Mouse (Mus musculus) megakaryocyte, embryonic 14.5 days (primary cell): ENCODE results near the gene Prelp.

Experiments
- FLI1 ChIP-seq: IDR thresholded peaks from 2 replicates; pipeline ENCODE4 v1.6.1; 2012; ENCODE audit warnings: low read length, inconsistent platforms, mixed read lengths
- GATA1 ChIP-seq: IDR thresholded peaks from 3 replicates; pipeline ENCODE4 v1.6.1; 2012; ENCODE audit warnings: mixed read lengths, low read length, inconsistent platforms, borderline replicate concordance

DNA sequence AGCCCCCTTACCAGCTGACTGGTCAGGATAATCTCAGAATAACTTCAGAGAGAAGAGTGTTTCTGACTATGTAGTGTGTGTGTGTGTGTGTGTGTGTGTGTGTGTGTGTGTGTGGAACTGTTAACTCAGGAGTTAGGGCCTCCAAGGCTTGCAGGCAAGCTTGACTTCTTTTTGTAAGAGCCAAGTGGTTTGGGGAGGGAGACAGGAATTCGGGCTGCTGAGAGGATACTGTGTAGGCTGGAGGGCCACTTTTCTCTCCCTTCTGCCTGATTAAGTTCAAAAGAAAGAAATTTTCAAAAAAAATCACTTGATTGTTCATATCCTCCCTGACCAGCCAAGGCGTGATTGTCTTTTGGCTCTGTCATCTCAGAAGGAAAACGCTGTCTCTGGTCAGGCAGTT is 813 bp downstream of the Prelp start:
- TF ChIP-seq GATA1: no peak
- no peak for TF ChIP-seq FLI1
